Mouse (Mus musculus): ENCODE results near the gene Scai. TPM values are rescaled to one million over a fixed set of nuclear protein-coding genes. Genes with fewer than 3 reads are reported as not detected.

The Scai gene
- polyA plus RNA-seq, 1 experiment from 2014 or later: 19.8 TPM

DNA sequence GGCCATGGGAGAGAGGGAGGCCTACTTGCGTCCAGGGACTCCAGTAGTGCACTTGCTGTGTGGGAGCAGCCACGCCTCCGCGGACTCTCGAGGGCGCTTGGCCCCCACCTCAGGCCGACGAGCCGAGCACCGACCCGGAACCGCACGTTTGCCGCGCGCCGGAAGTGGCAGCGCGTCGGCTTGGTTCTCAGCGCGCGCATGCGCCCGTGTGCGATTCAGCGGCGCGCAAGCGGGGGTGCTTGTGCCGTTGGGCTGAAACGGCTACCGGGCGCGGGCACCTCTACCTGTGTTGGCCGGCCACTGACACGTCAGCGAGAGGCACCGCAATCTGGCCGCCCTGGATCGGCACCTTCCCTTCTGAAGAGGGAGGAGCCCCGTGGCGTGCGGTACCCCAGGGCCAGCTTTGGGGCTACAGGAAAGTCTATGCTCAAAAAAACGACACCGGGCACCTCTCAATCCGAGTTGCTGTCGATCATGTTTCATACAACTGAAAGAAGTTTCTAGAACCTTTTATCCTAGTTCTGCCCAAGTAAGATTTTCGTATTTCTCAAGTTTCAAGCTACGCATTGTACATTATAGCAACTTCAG lies 125.0 kb downstream of the Scai start, which contains the start of gene Golga1:
Gene Golga1, minus strand, starts transcription at position 142 of the 588 bp plus-strand sequence.
- H3K9ac ChIP-seq (replicated peaks): peak within 1 kb of the TSS; percentile 96
- peak; percentile 99 for ATAC-seq
- H3K4me1 ChIP-seq (replicated peaks): peaks cover 14% of the 10 kb centered on the region
- WGBS: under 1% methylated on average over 50 of the region's 50 CpGs
- peaks cover 16% of the 10 kb centered on the region for H3K36me3 ChIP-seq
- H3K4me3 ChIP-seq (replicated peaks): peak within 1 kb of the TSS; percentile 98
- H3K27ac ChIP-seq: peak within 1 kb of the TSS; percentile 87
- no peaks in the 10 kb centered on the region for H3K9me3 ChIP-seq
- H3K4me2 ChIP-seq (replicated peaks): peak within 1 kb of the TSS; percentile 87
- no peaks in the 10 kb centered on the region for H3K27me3 ChIP-seq

DNA sequence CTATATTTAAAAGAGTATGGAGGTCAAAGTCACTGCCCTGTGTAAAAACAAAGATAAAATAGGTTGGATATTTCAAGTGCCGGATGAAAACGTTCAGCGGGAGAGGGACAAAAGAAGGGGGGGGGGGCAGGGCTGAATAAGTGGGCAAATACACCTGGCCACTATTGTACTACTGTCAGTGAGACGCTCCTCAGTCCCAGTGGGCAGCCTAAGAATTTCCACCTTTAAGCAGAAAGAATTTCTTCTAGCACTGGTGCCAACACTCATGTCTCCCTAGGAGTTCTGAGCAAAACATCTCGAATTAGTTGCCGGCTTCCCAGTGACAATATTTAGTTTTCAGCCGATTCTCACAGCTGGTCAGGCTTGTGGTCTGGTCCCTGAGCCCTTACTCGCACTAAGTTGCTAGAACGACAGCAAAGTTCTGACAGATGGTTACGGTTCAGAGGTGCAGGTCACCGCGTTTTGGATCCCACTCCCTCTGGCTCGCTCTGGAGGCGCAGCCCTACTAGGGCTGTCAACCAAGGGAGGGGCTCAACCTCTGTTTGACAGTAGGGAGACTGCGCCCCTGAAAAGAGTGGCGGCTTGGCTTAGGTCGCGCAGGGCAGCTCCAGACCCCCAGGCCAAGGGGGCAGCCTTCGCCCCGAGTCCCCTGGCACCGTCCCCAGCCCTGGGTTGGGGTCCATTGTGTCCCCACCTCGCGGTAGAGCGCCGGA lies 125.7 kb downstream of the Scai start:
- H3K9me3 ChIP-seq: no peaks in the 10 kb centered on the region
- H3K36me3 ChIP-seq: peaks cover 22% of the 10 kb centered on the region
- peaks cover 14% of the 10 kb centered on the region for H3K4me1 ChIP-seq (replicated peaks)
- H3K4me3 ChIP-seq (replicated peaks): peak overlapping the region; percentile 98
- peak overlapping the region; percentile 96 for H3K9ac ChIP-seq (replicated peaks)
- WGBS: 6% methylated on average over 25 of the region's 25 CpGs
- H3K27me3 ChIP-seq: no peaks in the 10 kb centered on the region
- ATAC-seq: peak; percentile 48
- peak overlapping the region; percentile 87 for H3K27ac ChIP-seq
- peak overlapping the region; percentile 87 for H3K4me2 ChIP-seq (replicated peaks)

GRCm38 (mm10) chr2:39048515-39048914 lies 142.0 kb downstream of the Scai start:
- Histone ChIP-seq H3K4me1 (replicated peaks) (no peaks in the 10 kb centered on the region), H3K9me3 (no peaks in the 10 kb centered on the region), H3K36me3 (peaks cover 82% of the 10 kb centered on the region), H3K4me3 (replicated peaks) (no peak overlapping the region), H3K27ac (no peak overlapping the region), H3K27me3 (no peaks in the 10 kb centered on the region), H3K4me2 (replicated peaks) (no peak overlapping the region), H3K9ac (replicated peaks) (no peak overlapping the region)
- WGBS: 98% methylated on average over 1 of the region's 1 CpGs
- no peak for ATAC-seq

DNA sequence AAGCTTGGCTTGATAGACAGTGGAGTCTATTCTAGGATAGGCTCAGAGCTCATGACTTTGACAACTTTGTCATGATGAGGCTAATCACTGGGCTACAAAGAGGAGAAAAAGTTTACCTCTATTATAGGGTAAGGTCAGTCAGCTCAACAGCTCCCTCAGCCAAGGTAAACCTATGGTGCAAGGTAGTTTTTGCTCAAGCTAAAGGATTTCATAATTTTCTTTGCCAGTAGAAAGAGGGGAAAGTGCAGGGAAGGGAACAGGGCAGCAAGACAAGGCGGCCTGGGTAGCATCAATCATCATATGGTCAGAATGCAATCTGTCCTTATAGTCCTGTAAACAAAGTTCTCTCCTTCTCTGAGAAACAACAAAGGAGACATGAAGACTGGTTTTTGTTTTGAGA lies 150.3 kb downstream of the Scai start:
- 96% methylated on average over 1 of the region's 1 CpGs for WGBS
- ATAC-seq: no peak
- peaks cover 81% of the 10 kb centered on the region for H3K36me3 ChIP-seq

GRCm38 (mm10) chr2:39031611-39032010 lies 158.9 kb downstream of the Scai start:
- Histone ChIP-seq H3K4me2 (replicated peaks) (no peak overlapping the region), H3K4me1 (replicated peaks) (no peaks in the 10 kb centered on the region), H3K27me3 (no peaks in the 10 kb centered on the region), H3K36me3 (peaks cover 85% of the 10 kb centered on the region), H3K9ac (replicated peaks) (no peak overlapping the region), H3K27ac (no peak overlapping the region), H3K4me3 (replicated peaks) (no peak overlapping the region), H3K9me3 (no peaks in the 10 kb centered on the region)
- ATAC-seq: no peak
- 86% methylated on average over 1 of the region's 1 CpGs for WGBS

More for the DNA sequence above, 150.3 kb downstream of the Scai start:
- Histone ChIP-seq H3K9me3 (no peaks in the 10 kb centered on the region), H3K4me1 (replicated peaks) (no peaks in the 10 kb centered on the region), H3K4me2 (replicated peaks) (no peak overlapping the region), H3K27me3 (no peaks in the 10 kb centered on the region), H3K4me3 (replicated peaks) (no peak overlapping the region), H3K27ac (no peak overlapping the region), H3K9ac (replicated peaks) (no peak overlapping the region)

GRCm38 (mm10) chr2:39020004-39020403 lies 170.5 kb downstream of the Scai start:
- Histone ChIP-seq H3K4me1 (replicated peaks) (no peaks in the 10 kb centered on the region), H3K27me3 (no peaks in the 10 kb centered on the region), H3K4me3 (replicated peaks) (no peak overlapping the region), H3K36me3 (peaks cover 91% of the 10 kb centered on the region), H3K9ac (replicated peaks) (no peak overlapping the region), H3K4me2 (replicated peaks) (no peak overlapping the region), H3K27ac (no peak overlapping the region), H3K9me3 (no peaks in the 10 kb centered on the region)
- WGBS: 60% methylated on average over 1 of the region's 1 CpGs
- no peak for ATAC-seq

DNA sequence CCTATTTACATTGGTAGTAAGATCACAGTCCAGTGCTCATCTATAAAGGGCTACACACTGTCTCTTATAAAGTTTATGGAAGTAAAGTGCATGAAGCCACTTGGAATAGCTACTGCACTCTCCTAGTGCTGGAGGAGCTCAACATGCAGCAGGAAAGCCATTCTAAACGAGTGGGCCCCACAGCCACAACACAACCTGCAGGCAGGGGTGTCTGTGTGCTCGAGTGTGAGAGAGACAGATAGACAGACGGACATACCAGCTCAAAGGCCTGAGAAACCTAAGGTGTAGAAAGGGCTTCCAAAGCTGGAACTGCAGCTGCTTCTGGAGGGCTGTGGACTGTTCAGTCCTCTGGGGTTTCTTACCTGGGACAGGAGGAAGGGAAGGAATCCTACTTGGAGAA lies 174.0 kb downstream of the Scai start:
- no peak for ATAC-seq
- peaks cover 90% of the 10 kb centered on the region for H3K36me3 ChIP-seq

More for the DNA sequence above, 174.0 kb downstream of the Scai start:
- H3K27ac ChIP-seq: no peak overlapping the region
- WGBS: 87% methylated on average over 3 of the region's 3 CpGs
- no peak overlapping the region for H3K9ac ChIP-seq (replicated peaks)
- no peak overlapping the region for H3K4me2 ChIP-seq (replicated peaks)
- no peaks in the 10 kb centered on the region for H3K9me3 ChIP-seq
- H3K4me1 ChIP-seq (replicated peaks): no peaks in the 10 kb centered on the region
- no peaks in the 10 kb centered on the region for H3K27me3 ChIP-seq
- no peak overlapping the region for H3K4me3 ChIP-seq (replicated peaks)

Other genes starting within 250 kb of the Scai start
- gene Wdr38, start 193.3 kb downstream of the Scai start, polyA plus RNA-seq (2015; fragmentation: Nextera tagmentation; extraction: Ambion mirVana): 1.6 and 1.8 TPM in 2 replicates
- gene Arpc5l, start 185.4 kb downstream of the Scai start, polyA plus RNA-seq (2015; fragmentation: Nextera tagmentation; extraction: Ambion mirVana): 122 and 132 TPM in 2 replicates
- 740 and 763 TPM in 2 replicates for gene Rpl35, start 185.1 kb downstream of the Scai start, polyA plus RNA-seq (2015; fragmentation: Nextera tagmentation; extraction: Ambion mirVana)
- gene Golga1, start 125.2 kb downstream of the Scai start, polyA plus RNA-seq (2015; fragmentation: Nextera tagmentation; extraction: Ambion mirVana): 36.1 and 38.5 TPM in 2 replicates
- gene Ppp6c, start 35.7 kb upstream of the Scai start, polyA plus RNA-seq (2015; fragmentation: Nextera tagmentation; extraction: Ambion mirVana): 76.8 and 77.7 TPM in 2 replicates